Mouse (Mus musculus): ENCODE results near the gene Tmem143.
"Not testable (repeated sequence)": the region's sequence is repeated elsewhere in the genome, so short reads cannot be mapped to it uniquely, and the experiment has no call there.

Gene Tmem143

DNA sequence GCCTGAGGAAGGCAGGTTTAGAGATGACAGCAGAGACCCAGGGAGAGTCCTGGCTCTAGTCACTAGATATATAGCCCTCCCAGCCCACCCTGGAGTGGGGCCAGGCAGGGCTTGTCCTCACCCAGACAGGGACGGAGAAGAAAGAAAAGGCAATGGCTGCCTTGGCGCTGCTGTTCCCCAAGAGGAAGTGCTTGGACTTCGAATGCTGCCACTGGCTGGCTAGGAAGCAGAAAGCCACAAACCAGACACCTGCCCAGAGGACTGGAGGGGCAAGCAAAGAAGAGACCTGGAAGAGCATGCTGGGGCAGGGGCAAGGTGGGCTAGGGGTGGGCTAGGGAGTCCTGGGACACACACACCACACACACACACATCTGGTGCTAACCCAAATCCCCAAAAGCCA lies 9.5 kb upstream of the Tmem143 start:
- no peak for DNase-seq (ENCODE audit: low spot score)

DNA sequence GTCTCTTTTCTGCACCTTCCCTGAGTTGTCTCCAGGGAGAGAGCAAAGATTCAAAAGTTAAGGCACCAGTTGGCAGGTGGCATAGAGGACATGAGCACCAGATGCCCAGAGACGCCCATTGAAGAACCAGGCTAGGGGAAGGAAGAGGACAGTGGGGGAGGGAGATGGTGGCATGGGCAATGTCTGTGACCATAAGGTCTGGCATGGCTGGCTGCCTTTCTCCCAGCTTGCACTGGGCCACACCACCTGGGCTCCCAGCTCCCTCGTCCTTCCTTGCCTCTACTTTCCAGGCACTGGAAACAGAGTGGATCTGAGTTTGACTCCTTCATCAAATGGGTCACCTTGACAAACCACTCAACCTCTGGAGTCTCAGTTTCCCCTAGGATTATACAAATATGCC lies 4.1 kb upstream of the Tmem143 start:
- DNase-seq (ENCODE audit: low spot score): no peak

DNA sequence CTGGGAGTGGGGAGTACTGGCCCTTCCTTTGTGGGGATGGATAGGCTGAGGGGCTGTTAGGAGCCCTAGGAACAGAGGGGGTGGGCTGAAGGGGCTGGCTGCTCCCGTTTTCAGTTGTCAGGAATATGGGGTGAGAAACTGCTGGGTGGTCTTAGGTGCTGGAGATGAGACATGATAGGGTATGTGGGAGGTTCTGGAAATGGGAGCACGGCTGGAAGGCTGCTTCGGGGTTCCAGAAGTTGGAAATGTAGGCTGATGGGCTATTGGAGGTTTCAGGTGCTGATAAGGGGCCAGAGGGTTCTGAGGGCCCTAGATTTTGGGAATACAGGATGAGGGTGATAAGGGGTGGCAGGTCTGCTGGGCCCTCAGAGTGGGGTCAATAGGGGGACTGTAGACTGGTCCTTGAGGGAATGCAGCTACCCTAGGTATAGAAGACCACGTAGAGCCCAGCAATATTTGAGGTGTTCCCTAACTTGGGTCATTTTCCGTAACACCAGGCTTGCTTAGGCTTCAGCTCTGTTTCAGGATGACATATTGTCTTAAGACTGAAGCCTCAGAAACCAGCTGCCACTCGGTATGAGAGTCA lies 717 bp upstream of the Tmem143 start:
- no peak for DNase-seq (ENCODE audit: low spot score)

DNA sequence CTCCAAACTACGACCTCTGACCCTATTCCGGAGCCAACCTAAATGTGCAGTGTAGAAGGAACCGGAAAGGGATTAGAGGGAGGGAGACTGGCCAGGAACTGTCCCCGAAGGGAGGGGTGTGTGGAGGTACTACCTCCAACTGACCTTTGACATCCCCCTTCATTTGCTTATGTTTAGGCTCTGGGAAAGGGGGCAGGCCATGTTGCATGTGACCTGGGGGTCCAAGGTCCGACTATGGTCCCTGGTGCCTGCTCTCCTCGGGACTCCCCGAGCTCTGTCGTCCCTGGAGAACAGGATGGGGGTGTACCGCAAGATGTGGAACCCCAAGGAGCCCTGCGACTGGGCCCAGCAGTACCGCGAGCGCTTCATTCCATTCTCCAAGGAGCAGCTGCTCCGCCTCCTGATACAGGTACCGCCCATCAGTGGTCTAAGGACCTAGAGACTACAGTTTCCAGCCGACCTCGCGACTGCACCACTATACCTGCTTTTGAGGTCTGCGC lies 567 bp downstream of the Tmem143 start:
- DNase-seq (ENCODE audit: low spot score): peak; percentile 53

DNA sequence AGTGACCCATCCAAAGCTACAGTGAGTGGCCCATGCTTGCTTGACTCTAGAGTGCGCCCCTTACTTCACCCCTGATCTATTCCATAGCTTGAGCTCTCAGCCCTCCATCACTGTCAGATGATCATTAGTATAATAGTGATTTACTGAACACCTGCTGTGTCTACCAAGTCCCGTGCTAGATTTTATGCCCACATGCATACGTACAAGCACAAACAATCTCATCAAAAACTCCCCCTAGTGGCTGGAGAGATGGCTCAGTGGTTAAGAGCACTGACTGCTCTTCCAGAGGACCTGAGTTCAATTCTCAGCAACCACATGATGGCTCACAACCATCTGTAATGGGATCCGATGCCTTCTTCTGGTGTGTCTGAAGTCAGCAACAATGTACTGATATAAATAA lies 1.4 kb downstream of the Tmem143 start:
- DNase-seq (ENCODE audit: low spot score): not testable (repeated sequence)

DNA sequence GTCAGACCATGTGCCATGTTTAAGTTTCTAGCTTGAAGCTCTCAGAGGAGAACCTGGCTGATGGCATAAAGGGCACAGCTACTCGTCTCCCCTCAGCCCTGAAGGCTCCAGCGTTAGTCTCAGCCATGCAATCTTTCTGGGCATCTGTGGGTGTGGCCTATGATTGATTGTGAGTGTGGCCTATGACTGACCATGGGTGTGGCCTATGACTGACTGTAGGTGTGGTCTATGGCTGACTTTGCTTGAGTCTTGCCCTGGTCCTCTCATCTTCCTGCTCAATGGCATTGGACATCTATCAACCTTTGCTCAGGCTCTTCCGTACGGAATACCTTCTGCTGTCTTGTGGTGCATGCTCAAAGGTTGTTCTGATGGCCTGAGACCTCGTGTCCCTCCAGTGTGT lies 4.8 kb downstream of the Tmem143 start:
- no peak for DNase-seq (ENCODE audit: low spot score)

DNA sequence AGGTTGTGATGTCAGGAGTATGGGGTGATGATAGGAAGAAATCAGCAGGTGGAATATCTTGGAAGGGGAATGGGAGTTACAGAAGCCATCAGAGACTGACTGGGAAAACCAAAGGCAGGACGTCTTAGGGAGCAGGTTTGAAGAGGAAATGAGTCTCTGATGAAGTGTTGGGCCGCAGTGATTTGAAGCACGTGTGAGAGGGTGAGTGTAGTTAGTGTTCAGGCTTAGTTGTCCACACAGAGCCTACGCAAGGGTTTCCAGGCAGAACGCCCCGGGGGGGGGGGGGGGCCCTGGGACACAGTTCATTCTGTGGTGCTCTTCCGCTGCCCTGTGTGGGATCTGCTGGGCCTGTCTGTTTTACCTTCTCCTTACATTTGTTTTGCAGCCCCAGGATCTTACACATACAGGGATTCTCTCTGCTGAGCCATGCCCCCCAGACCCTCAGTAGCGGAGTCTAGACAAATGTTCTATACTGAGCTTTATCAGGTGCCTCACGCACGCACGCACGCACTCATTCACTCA lies 5.8 kb downstream of the Tmem143 start:
- DNase-seq (ENCODE audit: low spot score): no peak

DNA sequence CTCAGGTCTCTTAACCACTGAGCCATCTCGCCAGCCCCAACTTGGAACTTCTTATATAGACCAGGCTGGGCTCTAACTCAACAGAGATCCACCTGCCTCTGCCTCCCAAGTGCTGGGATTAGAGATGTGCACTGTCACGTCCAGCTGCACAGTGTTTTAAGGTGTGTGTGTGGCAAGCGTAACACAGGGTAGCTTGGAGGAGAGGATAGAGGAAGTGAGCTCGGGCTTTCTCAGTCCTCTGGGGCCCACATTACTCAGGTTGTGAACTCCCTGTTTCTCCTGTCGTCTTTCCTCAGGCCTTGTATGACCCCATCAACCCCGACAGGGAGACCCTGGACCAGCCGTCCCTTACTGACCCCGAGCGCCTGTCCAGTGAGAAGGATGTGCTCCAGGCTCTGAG lies 9.9 kb downstream of the Tmem143 start:
- no peak for DNase-seq (ENCODE audit: low spot score)

DNA sequence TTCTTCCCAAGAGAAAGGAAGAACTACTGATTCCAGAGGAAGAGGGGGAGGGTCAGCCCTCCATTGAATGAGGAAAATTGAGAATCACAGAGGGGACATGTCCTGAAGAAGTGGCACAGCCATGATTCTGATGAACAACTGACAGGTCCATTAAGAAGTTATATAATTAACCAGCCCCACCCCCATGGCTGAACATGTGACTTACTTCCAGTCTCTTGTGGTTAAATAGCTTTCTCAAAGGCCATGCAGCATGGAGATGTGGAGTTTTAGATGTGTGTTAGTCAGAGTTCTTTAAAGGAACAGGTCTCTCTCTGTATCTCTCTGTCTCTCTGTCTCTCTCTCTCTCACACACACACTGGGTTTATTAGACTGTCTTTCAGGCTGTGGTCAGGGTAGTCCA lies 11.6 kb downstream of the Tmem143 start:
- no peak for DNase-seq (ENCODE audit: low spot score)

DNA sequence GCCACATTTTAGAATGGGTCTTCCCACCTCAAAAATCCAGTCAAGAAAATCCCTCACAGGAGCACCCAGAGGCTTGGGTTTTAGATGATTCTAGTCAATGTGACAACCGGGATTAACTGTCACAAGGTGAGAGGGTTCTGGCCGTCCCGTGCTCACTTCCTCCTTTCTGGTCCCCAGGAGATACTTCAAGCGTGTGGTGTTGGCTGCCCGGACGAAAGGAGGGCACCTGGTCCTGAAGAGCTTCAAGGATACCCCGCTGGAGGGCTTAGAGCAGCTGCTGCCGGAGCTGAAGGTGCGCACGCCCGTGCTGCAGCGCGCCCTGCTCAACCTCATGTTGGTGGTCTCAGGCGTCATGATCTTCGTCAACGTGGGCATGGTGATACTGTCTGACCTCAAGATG lies 12.4 kb downstream of the Tmem143 start:
- DNase-seq (ENCODE audit: low spot score): no peak

DNA sequence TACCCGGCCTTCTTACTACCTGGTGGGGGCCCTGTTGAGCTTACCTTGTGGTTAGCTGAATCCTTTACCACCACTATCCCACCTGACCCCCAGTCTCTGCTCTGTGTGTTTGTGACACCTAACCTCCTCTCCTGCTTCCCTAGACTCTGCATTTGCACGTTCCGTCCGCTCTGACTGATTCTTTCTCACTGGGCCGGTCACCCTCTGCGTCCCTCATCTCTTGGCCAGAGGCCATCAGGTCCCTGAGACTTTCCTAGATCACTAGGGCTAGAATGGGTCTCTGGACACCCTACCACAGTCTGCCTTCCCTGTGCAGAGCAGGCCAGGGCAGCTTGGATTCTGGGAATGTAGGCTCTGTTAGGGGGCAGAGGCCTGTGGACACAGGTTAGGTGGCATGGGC lies 17.3 kb downstream of the Tmem143 start:
- no peak for DNase-seq (ENCODE audit: low spot score)

DNA sequence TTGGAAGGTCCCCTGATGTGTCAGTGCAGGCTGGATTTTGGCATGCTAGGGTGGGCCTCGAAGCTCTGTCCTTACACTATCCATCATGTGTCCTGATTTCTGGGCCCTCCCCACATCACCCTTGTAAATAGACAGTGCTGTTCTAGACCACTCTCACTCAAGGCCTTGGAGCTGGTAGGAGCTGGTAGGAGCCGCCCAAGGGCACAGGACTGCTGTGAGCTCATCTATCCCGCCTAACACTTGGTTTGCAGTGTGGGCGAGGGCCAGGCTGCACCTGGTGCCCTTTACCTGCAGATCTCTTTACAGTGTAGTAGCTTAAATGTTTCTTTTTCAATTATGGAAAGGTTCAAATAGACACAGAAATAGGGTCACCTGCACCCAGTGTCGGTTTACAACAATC lies 18.3 kb downstream of the Tmem143 start:
- no peak for DNase-seq (ENCODE audit: low spot score)

DNA sequence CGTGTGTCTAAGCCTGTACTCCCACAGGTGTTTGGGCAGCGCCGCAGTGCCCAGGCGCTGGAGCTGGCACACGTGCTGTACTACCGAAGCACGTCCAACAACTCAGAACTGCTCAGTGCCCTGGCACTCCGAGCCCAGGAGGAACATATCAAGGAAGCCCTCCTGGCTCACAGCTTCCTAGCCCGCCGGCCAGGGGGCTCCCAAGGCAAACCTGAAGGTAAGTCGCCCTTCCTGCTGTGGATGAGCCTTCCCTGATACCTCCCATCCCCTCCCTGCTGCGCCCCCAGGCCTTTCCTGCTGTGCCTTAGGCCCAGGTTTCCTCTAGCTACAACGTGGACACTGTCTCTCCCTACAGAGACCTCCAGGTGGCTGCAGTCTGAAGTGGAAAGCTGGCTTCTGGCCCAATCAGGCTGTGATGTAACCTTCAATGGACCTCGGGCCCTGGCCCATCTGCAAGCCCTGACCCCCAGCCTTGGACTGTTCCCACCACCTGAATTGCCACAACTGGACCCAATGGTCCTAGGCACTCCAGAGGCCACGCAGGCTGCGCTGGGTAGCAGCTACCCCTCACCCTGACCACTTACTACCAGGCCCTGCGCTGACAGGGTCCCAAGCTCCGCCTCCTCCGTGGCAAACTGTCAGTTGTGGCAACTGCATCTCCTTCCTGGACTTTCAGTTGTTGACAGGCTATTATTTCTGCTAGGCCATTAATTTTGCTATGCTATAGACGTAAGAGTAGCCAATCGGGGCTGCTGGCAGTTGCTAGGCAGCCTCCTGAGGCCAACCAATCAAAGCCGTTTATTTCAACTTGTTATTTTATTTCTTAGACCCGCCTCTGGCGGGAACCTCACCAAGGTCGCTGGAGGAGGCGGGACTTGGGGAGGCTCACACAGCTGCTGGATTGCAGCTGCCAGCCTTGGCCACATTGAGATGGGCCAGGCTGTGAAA lies 19.6 kb downstream of the Tmem143 start:
- peak; percentile 36 for DNase-seq (ENCODE audit: low spot score)

DNA sequence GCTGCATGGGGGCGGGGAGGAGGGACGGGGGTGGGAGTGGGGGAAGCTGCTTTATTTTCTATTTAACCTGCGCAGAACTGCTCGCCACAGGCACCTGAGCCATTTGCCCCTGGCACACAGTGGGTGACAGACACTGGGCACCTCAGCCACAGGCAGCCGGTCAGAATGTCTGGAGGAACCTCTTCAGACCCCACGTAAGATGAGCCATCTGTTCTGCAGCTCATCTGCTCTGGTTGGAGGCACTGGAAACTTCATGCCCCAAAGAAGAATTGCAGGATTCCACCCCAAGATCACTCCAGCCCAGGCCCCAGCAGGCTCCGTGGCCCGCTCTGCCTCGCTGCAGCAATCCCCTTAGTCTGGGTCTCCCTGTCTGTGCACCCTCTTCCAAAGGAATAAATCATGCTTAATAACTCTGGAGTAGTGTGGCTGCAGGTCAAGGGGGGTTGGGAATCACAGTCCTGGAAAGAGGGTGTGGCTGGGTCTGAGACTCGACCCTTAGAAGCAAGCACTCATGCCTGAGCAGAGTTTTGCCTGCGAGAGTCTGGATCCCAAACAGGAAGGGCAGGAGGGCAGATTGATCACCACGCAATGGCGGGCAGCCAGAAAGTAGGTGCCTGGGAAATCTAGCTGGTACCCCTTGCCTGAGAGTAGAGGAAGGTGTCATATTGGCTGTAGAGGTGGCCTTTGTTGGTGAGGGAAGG lies 20.4 kb downstream of the Tmem143 start:
- DNase-seq (ENCODE audit: low spot score): no peak

DNA sequence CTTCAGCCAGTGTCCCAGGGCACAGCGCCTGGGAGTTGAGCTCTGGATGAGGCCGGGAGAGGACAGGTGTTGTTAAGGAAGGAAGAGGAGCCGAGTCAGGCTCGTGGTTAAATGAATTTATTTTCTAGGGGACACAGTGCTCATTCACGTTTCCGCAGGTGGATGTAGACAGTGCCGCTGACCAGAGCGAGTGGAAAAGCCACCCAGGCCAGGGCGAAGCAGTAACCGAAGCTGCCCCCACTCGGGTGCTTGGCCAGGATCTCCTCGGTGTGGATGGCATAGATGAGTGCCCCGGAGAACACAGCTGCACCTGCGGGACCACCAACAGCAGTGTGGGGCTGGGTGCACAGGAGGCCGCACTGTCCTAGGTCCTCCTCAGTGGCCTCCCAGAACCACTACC lies 21.2 kb downstream of the Tmem143 start:
- DNase-seq (ENCODE audit: low spot score): no peak

DNA sequence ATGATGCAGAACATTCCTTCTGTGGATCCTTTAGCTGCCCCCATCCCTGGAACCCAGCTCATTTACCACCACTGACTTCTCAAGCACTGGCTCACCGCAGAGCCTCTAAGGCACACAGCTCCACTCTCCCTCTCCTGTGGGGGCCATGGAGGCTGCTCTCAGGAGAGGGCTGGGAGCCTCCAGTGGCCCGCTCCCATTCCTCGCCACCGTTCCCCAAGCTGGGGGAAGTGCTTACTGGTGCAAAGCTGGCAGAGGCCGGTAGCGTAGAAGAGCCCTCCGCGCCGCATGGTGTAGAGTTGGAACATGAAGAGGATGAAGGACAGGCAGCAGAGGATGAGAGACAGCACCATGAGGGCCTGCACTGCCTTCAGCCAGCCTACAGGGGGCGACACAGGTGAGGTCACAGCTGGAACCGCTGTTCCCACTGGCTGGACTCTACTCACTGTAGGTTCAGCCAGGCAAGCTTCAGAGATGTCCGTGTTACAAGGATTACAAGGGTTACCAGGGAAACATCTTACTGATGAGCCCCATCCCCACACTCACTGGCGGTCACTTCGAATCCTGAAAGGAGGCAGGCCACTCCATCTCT lies 22.4 kb downstream of the Tmem143 start:
- peak; percentile 22 for DNase-seq (ENCODE audit: low spot score)

DNA sequence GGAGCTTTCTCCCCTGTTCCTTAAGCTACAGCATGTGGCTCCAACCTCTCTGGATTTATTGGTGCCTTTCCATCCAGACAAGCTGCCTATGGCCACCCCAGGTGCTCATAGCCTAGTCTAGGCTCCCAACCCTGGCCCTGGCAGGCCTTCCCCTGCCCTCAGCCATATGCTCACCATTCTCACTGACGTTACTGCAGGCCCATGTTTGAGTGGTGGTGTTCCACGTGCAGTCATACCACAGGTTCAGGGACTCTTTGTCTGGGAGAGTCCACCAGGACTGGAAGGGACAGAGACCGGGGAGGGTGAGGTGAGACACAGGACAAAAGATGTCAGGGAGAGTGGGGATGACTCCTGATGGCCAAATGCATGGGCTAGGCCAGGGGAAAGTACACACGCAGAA lies 23.0 kb downstream of the Tmem143 start:
- no peak for DNase-seq (ENCODE audit: low spot score)

DNA sequence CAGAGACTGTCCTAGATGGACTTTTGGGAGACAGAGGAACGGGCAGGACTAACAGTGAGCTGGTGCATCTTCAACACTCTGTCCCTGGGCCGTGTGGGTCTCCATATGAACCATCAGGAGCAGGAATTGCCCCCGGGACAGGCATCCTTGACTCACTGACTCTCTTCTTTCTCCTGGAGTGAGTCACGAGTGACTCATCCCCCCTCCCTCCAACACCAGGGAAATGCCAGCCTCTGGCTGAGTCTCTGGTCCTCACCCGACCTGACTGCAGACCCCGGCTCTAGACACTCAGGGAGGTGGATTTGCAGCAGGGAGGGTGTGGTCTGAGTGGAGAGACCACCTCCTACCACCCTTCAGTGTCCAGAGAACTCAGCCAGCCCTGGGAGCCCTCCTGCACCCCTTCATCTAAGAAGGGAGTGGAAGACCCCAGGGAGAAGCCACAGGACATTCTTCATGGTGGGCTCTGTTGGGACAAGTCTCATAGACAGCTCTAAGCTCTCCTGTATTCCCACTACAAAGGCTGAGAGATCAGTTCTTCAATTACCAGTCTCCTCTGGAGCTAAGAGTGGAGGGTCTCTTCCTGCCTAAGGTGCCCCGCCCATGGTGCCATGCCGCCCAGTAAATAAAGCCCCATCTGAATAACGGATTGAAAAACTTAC lies 24.0 kb downstream of the Tmem143 start:
- DNase-seq (ENCODE audit: low spot score): peak; percentile 44

DNA sequence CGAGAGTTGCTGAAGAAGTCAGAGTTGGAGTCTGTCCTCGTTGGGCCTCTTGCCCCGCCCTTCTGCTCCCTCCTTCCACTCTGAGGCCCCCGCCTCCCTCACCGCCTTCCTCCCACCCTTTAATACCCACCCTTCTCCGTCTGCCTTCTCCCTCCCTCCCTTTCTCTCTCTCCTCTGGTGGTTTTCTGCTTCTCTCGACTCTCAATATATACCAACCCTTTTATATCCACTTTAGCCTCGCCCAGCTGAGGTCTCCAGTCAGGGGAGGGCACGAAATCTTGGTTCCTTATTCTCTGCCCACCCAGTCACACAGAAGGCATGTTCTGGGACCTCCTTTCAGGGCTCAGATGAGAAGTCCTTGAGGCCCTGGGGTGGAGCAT lies 24.5 kb downstream of the Tmem143 start, which contains the start of gene Emp3:
Emp3 (minus strand) TSS at position 163 of the 380 bp plus-strand sequence.
- peak; percentile 42 for DNase-seq (ENCODE audit: low spot score)

DNA sequence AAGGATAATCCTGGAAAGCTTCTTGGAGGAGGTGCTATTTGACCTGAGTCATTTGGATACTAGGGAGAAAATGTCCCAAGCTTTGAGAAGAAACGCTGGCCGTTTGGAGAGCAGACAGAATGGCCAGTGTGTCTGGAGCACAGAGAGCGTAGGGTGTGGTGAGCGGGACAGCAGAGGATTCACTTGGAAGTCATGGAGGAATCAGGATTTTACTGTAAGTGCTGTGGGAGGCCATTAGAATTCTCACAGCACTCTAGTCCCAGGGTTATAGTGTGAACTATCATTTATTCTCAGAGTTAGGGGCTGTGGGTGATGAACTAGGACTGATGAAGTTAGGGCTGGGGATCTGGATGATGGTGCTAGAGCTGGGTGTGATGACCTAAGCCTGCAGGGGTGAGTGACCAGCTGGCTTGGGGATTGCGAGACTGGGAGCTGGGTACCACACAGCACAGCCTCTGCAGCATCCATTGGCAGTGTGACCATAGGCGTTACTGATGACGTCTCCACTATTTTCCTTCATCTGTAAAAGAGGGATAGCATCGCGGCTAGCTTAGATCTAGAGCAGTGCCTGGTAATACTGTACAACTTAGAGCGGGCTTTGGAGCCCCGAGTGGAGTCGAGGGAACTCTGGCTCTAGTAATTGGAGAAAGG lies 25.3 kb downstream of the Tmem143 start:
- DNase-seq (ENCODE audit: low spot score): no peak
